Mouse (Mus musculus) thymus, adult 2 months (tissue): ENCODE results near the gene Slc5a11. TPM values are rescaled to one million over a fixed set of nuclear protein-coding genes. Genes with fewer than 3 reads are reported as not detected.

Source experiments
- DNase-seq: peaks from one replicate; pipeline ENCODE4 v3.0.0; 2021
- H3K27ac ChIP-seq: fragments of 200-500 bp; 2 replicates; pipeline ENCODE4 v1.5.1; 2012; ENCODE audit warnings: low read length, control low read depth; ENCODE audit not compliant: control insufficient read depth, insufficient read depth
- H3K27me3 ChIP-seq: fragments of 200-500 bp; 2 replicates; pipeline ENCODE4 v1.6.1; 2012; ENCODE audit warnings: mild to moderate bottlenecking, low read length, moderate library complexity, mixed read lengths; ENCODE audit not compliant: control insufficient read depth, insufficient read depth
- H3K36me3 ChIP-seq: fragments of 200-500 bp; 2 replicates; pipeline ENCODE4 v1.6.1; 2012; ENCODE audit warnings: mild to moderate bottlenecking, low read length, moderate library complexity; ENCODE audit not compliant: control insufficient read depth, insufficient read depth
- H3K4me1 ChIP-seq: fragments of 200-500 bp; replicated peaks from 2 replicates; pipeline ENCODE4 v1.6.1; 2012; ENCODE audit warnings: low read length; ENCODE audit not compliant: control insufficient read depth, insufficient read depth
- H3K4me3 ChIP-seq: fragments of 200-500 bp; 2 replicates; pipeline ENCODE4 v1.5.1; 2012; ENCODE audit warnings: mild to moderate bottlenecking, low read length, control low read depth, moderate library complexity; ENCODE audit not compliant: control insufficient read depth, insufficient read depth
- CTCF ChIP-seq: fragments of 200-500 bp; IDR thresholded peaks from 2 replicates; pipeline ENCODE4 v1.5.1; 2012; ENCODE audit warnings: mild to moderate bottlenecking, control low read depth, low read length, moderate library complexity, borderline replicate concordance; ENCODE audit not compliant: control insufficient read depth, poor library complexity, insufficient read depth; ENCODE audit errors: extremely low read depth
- POLR2A ChIP-seq: fragments of 200-500 bp; IDR thresholded peaks from 2 replicates; pipeline ENCODE4 v1.6.1; 2012; ENCODE audit warnings: mild to moderate bottlenecking, low read length, control low read depth, moderate library complexity; ENCODE audit not compliant: control insufficient read depth, poor library complexity, insufficient read depth; ENCODE audit errors: extremely low read depth
- whole genome bisulfite sequencing: fragments of 180-500 bp; shearing (Covaris S2); methylation state at CpG from one replicate; pipeline ENCODE4 v1.1.7; 2018; 5-methylcytosine and 5-hydroxymethylcytosine counted together
- polyA plus RNA-seq: library from polyadenylated mRNA; depleted of rRNA; stranded (reverse); fragments of >200 nt; gene quantifications from 2 replicates; pipeline ENCODE4 v1.2.3, GENCODE M21; 2012

The Slc5a11 gene
- polyA plus RNA-seq, 1 experiment: 0.84 TPM

DNA sequence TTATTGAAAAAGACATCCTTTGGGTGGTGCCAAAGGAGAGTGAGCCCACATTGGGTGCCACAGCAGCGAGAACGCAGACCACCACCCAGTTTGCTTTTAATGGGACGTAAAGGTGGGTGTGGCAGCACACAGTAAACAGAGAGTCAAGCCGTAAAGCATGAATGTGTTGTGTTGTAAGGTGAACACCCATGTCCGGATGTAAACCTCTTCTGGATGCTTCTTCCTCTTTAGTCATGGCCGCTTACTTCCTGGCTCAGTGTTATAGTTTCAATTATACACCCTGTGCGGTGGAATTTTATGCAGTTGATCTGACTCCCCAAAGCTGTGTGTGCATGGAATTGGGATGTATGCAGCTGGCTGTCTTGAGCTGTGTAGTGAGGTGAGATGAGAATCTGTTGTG, 27.7 kb downstream of the Slc5a11 start:
- WGBS: 93% methylated on average over 7 of the region's 7 CpGs
- no peak for DNase-seq
- Histone ChIP-seq H3K36me3 (no peaks in the 10 kb centered on the region), H3K27me3 (no peaks in the 10 kb centered on the region), H3K4me3 (no peak overlapping the region), H3K27ac (no peak overlapping the region), H3K4me1 (peaks cover 8% of the 10 kb centered on the region)
- no peak for TF ChIP-seq CTCF

DNA sequence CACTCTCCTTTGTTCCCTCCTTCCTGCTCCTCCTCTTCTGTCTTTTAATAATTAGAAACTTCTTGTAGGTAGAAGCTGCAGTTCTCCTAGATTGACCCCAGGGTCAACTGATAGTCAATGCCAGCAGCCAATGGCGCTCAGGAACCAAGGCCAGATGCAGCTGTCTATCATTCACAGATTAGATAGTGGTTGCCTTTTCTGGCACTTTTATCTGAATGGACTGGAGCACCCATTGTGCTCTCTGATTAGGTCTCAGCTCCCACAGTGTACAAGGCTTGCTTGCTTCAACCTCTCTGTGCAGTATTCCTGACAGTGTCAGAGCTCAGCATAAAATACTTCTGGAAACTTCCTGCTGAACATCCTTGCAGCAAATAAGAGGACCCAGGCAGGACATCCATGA, 30.3 kb downstream of the Slc5a11 start:
- no peaks in the 10 kb centered on the region for H3K36me3 ChIP-seq
- no peaks in the 10 kb centered on the region for H3K27me3 ChIP-seq
- H3K4me1 ChIP-seq: peaks cover 7% of the 10 kb centered on the region
- no peak for TF ChIP-seq CTCF
- no peak for TF ChIP-seq POLR2A
- no peak overlapping the region for H3K27ac ChIP-seq
- H3K4me3 ChIP-seq: no peak overlapping the region
- no peak for DNase-seq
- 97% methylated on average over 1 of the region's 1 CpGs for WGBS

DNA sequence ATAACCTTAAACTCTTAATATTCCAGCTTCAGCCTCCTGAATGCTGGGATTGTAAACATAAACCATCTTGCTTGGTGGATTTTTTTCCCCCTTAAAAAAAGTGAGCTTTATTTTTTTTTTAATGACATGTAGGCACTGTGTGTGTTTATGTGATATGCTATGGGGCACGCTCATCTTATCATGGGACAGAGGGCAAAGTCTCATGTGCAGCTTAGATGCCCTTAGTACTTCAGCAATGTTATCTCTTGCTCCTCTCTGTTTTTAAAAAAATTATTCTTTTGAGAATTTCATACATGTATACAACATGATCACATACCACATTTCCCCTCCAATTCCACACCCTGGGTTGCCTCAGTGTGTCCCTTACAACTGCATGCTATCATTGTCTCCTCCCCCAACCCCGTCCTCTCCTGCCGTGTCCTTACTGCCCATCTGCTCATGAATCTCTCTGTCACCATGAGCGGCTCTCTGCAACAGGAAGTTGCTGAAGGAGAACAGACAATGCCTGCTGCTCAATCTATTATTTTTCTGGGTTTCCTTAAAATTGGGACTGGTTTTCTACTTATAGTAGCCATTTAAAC, 32.0 kb downstream of the Slc5a11 start:
- Histone ChIP-seq H3K27ac (no peak overlapping the region), H3K4me3 (no peak overlapping the region), H3K4me1 (no peaks in the 10 kb centered on the region), H3K36me3 (no peaks in the 10 kb centered on the region), H3K27me3 (no peaks in the 10 kb centered on the region)
- WGBS: 58% methylated on average over 4 of the region's 4 CpGs
- TF ChIP-seq CTCF: no peak
- TF ChIP-seq POLR2A: no peak
- DNase-seq: no peak

DNA sequence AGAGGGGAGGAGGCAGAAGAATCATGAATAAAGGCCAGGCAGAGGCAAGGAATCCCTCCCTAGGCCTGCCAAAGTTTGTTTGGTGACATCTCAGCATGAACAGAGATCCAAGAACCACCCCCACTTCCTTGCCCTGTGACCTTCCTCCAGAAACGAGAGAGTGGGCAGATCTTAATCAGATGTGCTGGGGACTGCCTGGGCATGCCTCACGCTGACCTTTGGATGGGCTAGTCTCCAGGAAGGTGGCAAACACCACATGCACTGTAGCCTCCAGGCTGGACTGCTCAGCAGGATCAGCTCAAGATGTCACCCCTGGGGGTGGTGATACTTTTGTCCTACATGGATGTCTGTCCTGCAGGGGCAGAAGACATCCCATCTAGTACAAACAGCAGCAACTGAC, 33.6 kb downstream of the Slc5a11 start:
- no peak for DNase-seq
- 59% methylated on average over 2 of the region's 2 CpGs for WGBS
- Histone ChIP-seq H3K36me3 (no peaks in the 10 kb centered on the region), H3K4me1 (no peaks in the 10 kb centered on the region), H3K27ac (no peak overlapping the region), H3K27me3 (no peaks in the 10 kb centered on the region), H3K4me3 (no peak overlapping the region)
- TF ChIP-seq POLR2A: no peak
- TF ChIP-seq CTCF: no peak

DNA sequence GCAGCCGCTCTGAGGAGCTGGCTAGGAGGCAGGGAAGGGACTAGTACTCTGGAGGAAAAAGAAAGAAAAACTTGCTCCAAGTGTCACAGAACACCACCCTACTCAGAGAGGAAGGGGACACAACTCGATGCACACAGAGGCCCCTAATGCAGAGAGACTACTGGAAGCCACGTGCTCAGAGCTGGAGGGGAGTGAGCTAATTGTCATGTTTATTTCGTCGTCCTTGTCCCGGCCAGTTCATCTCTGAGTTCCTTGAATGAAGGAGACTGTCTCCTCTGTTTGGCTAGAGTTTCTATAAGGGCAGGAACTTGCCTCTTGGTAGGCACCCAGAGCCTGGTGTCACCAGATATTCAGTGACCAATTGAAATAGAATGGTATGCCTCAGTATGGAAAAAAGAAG, 36.8 kb downstream of the Slc5a11 start:
- 78% methylated on average over 6 of the region's 6 CpGs for WGBS
- TF ChIP-seq CTCF: no peak
- TF ChIP-seq POLR2A: no peak
- H3K4me3 ChIP-seq: no peak overlapping the region
- H3K4me1 ChIP-seq: no peaks in the 10 kb centered on the region
- DNase-seq: no peak
- H3K27me3 ChIP-seq: no peaks in the 10 kb centered on the region
- no peak overlapping the region for H3K27ac ChIP-seq
- no peaks in the 10 kb centered on the region for H3K36me3 ChIP-seq

DNA sequence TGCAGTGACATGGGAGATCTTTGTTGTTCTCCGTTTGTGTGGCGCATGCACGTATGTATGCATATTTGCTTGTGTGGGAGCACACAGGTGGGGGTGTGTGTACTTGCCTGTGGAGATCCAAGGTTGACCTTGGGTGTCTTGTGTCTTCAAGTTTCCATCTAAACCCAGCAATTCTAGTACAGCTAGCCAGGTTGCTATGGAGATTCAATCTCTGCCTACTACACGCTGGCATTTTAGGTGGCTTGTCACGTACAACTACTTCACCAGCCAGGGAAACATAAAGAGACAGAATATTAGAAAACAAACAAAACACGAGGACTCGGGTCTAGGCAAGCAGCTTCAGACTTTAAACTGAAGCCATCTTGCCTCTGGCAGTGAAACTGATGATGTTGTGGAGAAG, 38.8 kb downstream of the Slc5a11 start:
- Histone ChIP-seq H3K4me1 (no peaks in the 10 kb centered on the region), H3K4me3 (no peak overlapping the region), H3K27me3 (no peaks in the 10 kb centered on the region), H3K27ac (no peak overlapping the region), H3K36me3 (no peaks in the 10 kb centered on the region)
- no peak for DNase-seq
- 96% methylated on average over 7 of the region's 7 CpGs for WGBS
- TF ChIP-seq POLR2A (no peak), CTCF (no peak)
